Mouse (Mus musculus) midbrain, embryonic 14.5 days (tissue): ENCODE measurements around the gene Tsr1. TPM values are rescaled to one million over a fixed set of nuclear protein-coding genes. Genes with fewer than 3 reads are reported as not detected.

Source experiments
- ATAC-seq: fragments of 200-750 bp; cut with Nextera tagmentation; 2 replicates; pipeline ENCODE4 v1.8.0; 2017; ENCODE audit warnings: moderate number of reproducible peaks, moderate library complexity; ENCODE audit not compliant: low FRiP score, low TSS enrichment
- DNase-seq: peaks from one replicate; pipeline ENCODE4 v3.0.0-alpha.2; 2015
- H3K27ac ChIP-seq: fragments of 300-500 bp; sonication (generic); replicated peaks from 2 replicates; pipeline ENCODE4 v1.5.1; 2014; ENCODE audit warnings: mild to moderate bottlenecking, low read depth, low read length, moderate library complexity
- H3K27me3 ChIP-seq: fragments of 300-500 bp; sonication (generic); 2 replicates; pipeline ENCODE4 v1.6.1; 2014; ENCODE audit warnings: low read length, control low read depth, mixed read lengths; ENCODE audit not compliant: control insufficient read depth, insufficient read depth
- H3K36me3 ChIP-seq: fragments of 300-500 bp; sonication (generic); 2 replicates; pipeline ENCODE4 v1.6.1; 2014; ENCODE audit warnings: low read length, control low read depth; ENCODE audit not compliant: control insufficient read depth, insufficient read depth
- H3K4me1 ChIP-seq: fragments of 300-500 bp; sonication (generic); 2 replicates; pipeline ENCODE4 v1.6.1; 2014; ENCODE audit warnings: mild to moderate bottlenecking, antibody characterized with exemption, low read length, control low read depth; ENCODE audit not compliant: control insufficient read depth, insufficient read depth
- H3K4me2 ChIP-seq: fragments of 300-500 bp; sonication (generic); 2 replicates; pipeline ENCODE4 v1.6.1; 2014; ENCODE audit warnings: mild to moderate bottlenecking, low read length, moderate library complexity
- H3K4me3 ChIP-seq: fragments of 300-500 bp; sonication (generic); replicated peaks from 2 replicates; pipeline ENCODE4 v1.5.1; 2014; ENCODE audit warnings: low read depth, low read length
- H3K9ac ChIP-seq: fragments of 300-500 bp; sonication (generic); replicated peaks from 2 replicates; pipeline ENCODE4 v1.6.1; 2014; ENCODE audit warnings: mild to moderate bottlenecking, low read length, moderate library complexity
- H3K9me3 ChIP-seq: fragments of 300-500 bp; sonication (generic); 2 replicates; pipeline ENCODE4 v1.6.1; 2016; ENCODE audit warnings: low read length, control low read depth, mixed read lengths; ENCODE audit not compliant: control insufficient read depth
- WGBS: fragments of 180-500 bp; shearing (Covaris S2); extraction: QIAGEN DNeasy Blood & Tissue Kit; methylation state at CpG from one replicate; pipeline ENCODE4 v1.1.7; 2014; 5-methylcytosine and 5-hydroxymethylcytosine counted together
- polyA plus RNA-seq: library from polyadenylated mRNA; unstranded; fragments of >200 nt; fragmentation: Nextera tagmentation; extraction: Ambion mirVana; gene quantifications from 2 replicates; pipeline ENCODE4 v1.2.1, GENCODE M21; 2014

The Tsr1 gene
- polyA plus RNA-seq, 1 experiment from 2014 or later: 31.0 TPM

DNA sequence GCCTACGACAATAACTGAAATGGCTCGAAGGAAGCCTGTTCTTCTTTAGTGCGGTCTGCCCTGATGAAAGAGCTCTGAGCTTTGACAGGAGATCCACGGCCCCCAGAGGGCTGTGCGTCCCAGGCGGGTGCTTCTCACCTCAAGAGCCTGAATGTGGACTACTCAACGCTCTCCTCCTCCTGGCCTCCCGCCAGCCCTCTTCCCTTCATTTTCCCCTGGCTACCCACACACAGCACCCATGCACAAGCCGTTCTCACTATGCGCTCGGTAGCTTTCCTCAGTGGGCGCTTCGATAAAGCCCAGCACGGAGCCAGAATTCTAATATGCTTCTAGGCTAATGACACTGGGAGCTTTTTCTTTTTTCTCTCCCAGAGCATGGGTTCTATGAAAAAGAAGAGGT, 15.9 kb upstream of the Tsr1 start:
- ATAC-seq (no peak), DNase-seq (peak; percentile 35)
- H3K4me1 ChIP-seq: peaks cover 9% of the 10 kb centered on the region
- H3K36me3 ChIP-seq: peaks cover 12% of the 10 kb centered on the region
- H3K9me3 ChIP-seq: no peaks in the 10 kb centered on the region
- WGBS: 56% methylated on average over 14 of the region's 14 CpGs
- H3K27me3 ChIP-seq: no peaks in the 10 kb centered on the region
- H3K4me3 ChIP-seq: no peak overlapping the region
- H3K27ac ChIP-seq: peak overlapping the region; percentile 55; the same call in 1 of the 2 replicates
- no peak overlapping the region for H3K9ac ChIP-seq
- H3K4me2 ChIP-seq: no peak overlapping the region

DNA sequence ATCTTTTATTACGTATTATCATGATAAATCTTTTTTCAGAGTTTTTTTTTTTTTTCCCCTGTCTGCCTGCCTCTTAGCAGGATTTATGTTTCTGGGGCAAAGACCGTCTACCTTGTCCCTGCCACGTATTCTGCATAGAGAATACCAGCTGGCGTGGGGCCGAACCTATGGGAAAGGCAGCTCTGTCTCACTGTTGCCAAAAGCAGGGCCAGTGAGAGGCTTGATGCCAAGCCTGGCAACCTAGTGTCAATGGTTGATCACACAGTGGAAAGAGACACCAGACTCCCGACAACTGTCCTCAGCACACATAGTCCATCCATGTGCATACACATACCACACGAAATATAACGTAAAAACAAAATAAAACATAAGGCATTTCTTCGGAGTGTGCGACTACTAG, 14.8 kb upstream of the Tsr1 start:
- peaks cover 12% of the 10 kb centered on the region for H3K36me3 ChIP-seq
- WGBS: 95% methylated on average over 10 of the region's 10 CpGs
- no peak for ATAC-seq

DNA sequence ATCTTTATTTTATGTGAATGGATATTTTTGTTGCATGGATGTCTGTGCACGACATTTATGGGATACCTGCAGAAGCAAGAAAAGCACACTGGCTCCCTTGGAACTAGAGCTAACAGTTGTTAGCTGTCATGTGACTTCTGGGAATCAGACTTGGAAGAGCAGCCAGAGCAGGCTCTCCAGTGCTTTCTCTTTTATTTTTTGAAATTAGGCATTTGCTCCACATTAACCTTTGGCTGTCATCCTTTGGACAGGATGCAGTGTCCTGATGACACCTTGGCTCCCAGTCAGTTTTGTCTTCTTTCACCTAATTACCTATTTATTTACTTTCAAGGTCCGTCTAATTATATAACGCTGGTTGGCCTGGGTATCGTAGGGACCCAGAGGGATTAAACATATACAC, 3.3 kb upstream of the Tsr1 start:
- peaks cover 13% of the 10 kb centered on the region; the same call in 1 of the 2 replicates for H3K4me1 ChIP-seq
- H3K27ac ChIP-seq: no peak overlapping the region
- no peak overlapping the region for H3K9ac ChIP-seq
- ATAC-seq: no peak
- H3K4me3 ChIP-seq: no peak overlapping the region
- H3K36me3 ChIP-seq: peaks cover 3% of the 10 kb centered on the region; the same call in 1 of the 2 replicates
- no peak overlapping the region for H3K4me2 ChIP-seq
- no peaks in the 10 kb centered on the region for H3K9me3 ChIP-seq
- 90% methylated on average over 4 of the region's 4 CpGs for WGBS
- no peaks in the 10 kb centered on the region for H3K27me3 ChIP-seq
- no peak for DNase-seq

More for the DNA sequence above, 14.8 kb upstream of the Tsr1 start:
- DNase-seq: peak; percentile 25
- H3K9me3 ChIP-seq: no peaks in the 10 kb centered on the region
- no peak overlapping the region for H3K4me3 ChIP-seq
- H3K4me1 ChIP-seq: no peaks in the 10 kb centered on the region
- H3K9ac ChIP-seq: no peak overlapping the region
- H3K27me3 ChIP-seq: no peaks in the 10 kb centered on the region
- H3K27ac ChIP-seq: no peak overlapping the region
- no peak overlapping the region for H3K4me2 ChIP-seq

DNA sequence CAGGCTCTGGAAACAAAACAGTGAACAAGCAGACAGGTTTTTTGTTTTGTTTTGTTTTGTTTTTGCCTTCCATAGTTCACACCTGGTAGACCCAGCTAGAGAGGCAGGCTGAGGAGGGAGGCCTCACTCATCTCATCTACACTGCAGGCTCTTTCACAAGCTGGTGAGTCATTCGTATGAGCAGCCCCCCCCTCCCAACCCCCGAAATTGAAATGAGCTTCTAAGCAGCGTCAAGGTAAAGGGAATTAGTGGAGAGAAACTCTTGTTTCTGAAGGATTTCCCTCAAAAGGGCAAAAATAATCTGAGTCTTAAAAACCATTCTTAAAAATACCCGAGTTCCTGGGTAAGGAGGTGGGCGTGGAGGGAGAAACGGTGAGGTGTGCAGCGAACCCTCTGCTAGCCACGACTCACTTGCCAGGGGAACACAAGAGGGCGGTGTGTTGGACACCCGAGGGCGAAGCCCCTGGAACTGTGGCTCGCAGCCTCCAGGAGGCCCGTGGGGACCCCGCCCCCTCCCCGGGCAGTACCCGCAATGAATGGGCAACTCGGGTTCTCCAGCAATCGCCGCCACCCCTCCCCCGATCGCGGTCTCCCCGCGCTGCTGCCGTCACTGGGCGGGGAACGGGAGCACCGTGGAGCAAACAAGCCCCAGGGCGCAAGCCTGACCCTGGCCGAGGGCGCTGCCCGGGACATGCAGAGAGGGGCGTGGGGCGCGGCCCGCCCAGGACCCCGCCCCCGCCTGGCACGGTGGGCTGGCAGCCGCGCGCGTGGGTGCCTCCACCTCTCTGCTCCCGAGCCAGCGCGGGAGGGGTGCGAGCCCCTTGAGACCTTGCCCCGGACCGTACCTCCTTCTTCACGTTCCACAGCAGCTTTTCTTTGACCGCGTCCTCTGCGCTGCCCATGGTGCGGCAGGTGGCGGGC, 1.6 kb upstream of the Tsr1 start:
- Histone ChIP-seq H3K4me2 (peak overlapping the region; percentile 92), H3K9ac (peak overlapping the region; percentile 89), H3K36me3 (peaks cover 19% of the 10 kb centered on the region), H3K27me3 (no peaks in the 10 kb centered on the region), H3K4me1 (peaks cover 13% of the 10 kb centered on the region; the same call in 1 of the 2 replicates), H3K27ac (peak overlapping the region; percentile 93), H3K4me3 (peak overlapping the region; percentile 86), H3K9me3 (no peaks in the 10 kb centered on the region)
- under 1% methylated on average over 54 of the region's 55 CpGs for WGBS
- DNase-seq (peak; percentile 75), ATAC-seq (peak; percentile 63)

DNA sequence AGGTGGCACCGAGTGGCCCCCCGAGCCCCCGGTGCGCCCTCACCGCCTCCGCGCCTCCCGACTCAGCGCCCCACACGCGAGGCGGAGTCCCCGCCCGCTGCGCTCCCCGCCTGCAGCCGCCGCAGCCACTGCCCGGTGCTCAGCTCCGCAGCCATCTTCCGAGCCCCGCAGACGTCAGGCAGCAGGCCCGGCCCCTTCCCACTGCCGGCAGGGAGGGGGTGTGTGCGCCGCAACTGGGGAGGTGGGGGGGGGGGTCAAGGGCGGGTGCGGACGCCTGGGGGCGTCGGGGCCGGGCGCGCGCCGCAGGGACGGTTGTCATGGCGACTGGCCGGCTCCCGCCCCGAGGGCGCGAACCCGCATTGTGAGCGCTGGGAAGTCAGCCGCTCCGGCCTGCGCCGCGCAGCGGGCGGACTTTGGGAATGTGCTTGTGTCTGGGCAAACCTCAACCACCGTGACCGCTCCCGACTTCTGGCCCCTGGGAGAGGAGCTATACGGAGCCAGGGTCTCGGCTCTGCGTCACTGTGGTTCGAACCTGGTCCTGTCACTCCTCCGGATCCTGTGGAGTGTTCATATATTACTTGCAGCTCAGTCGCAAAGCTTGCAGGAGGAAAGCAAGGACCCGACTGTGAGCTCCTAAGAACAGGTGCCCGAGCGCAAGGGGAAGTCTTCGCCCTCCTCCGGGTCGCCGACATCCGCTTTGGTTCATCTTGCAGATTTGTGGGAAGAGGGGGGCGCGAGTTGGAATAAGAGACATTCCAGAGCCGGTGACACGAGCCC, 782 bp upstream of the Tsr1 start, which contains the start of gene Sgsm2:
Gene Sgsm2, minus strand, starts transcription at position 160 of the 777 bp plus-strand sequence.
- DNase-seq: peak; percentile 86
- no peaks in the 10 kb centered on the region for H3K9me3 ChIP-seq
- peak within 1 kb of the TSS; percentile 93 for H3K27ac ChIP-seq
- peak within 1 kb of the TSS; percentile 92 for H3K4me2 ChIP-seq
- WGBS: under 1% methylated on average over 60 of the region's 74 CpGs
- peaks cover 28% of the 10 kb centered on the region for H3K36me3 ChIP-seq
- no peaks in the 10 kb centered on the region for H3K27me3 ChIP-seq
- H3K4me1 ChIP-seq: peaks cover 13% of the 10 kb centered on the region; the same call in 1 of the 2 replicates
- peak within 1 kb of the TSS; percentile 86 for H3K4me3 ChIP-seq
- peak; percentile 83 for ATAC-seq
- peak within 1 kb of the TSS; percentile 89 for H3K9ac ChIP-seq

DNA sequence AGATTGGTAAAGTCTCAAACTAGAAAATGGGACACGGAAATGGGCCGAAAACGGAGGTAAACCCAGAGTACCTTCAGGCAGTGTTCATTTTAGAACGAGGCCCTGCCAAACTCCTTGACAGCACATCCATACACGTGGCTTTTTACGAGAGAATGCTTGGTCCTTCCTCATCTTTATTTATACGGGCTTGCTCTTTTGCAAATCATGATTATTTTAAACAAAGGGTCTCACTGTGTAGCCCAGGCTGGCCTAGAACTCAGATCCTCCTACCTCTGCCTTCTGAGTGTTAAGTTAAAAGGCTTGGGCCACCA, 601 bp downstream of the Tsr1 start:
- peak overlapping the region; percentile 92 for H3K4me2 ChIP-seq
- H3K4me1 ChIP-seq: peaks cover 13% of the 10 kb centered on the region; the same call in 1 of the 2 replicates
- peak overlapping the region; percentile 89 for H3K9ac ChIP-seq
- peak overlapping the region; percentile 93; the same call in 1 of the 2 replicates for H3K27ac ChIP-seq
- ATAC-seq: no peak
- WGBS: 0% methylated on average over 7 of the region's 7 CpGs
- H3K36me3 ChIP-seq: peaks cover 41% of the 10 kb centered on the region
- no peaks in the 10 kb centered on the region for H3K9me3 ChIP-seq
- DNase-seq: no peak
- peak overlapping the region; percentile 86 for H3K4me3 ChIP-seq
- no peaks in the 10 kb centered on the region for H3K27me3 ChIP-seq

DNA sequence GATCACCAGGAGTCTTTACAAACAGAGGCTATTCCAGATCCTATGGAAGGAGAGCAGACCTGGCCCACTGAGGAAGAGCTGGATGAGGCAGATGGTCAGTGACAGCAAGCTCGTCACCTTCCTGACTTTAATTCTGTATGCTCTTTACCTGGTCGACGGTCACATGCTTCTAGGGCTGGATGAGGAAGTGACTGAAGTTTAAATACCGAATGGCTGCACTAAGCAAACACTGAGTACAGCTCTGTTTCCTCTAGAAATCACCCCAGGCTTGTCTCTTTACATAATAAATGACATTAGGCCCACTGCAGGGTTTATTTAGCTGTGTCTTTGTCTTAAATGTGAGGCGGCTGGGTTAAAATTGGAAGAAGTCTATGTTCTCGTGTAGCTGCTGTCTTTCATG, 3.7 kb downstream of the Tsr1 start:
- no peaks in the 10 kb centered on the region for H3K9me3 ChIP-seq
- H3K4me2 ChIP-seq: no peak overlapping the region
- no peak overlapping the region for H3K27ac ChIP-seq
- H3K9ac ChIP-seq: no peak overlapping the region
- H3K4me3 ChIP-seq: no peak overlapping the region
- peaks cover 8% of the 10 kb centered on the region; the same call in 1 of the 2 replicates for H3K4me1 ChIP-seq
- 94% methylated on average over 6 of the region's 6 CpGs for WGBS
- no peak for DNase-seq
- no peak for ATAC-seq
- H3K36me3 ChIP-seq: peaks cover 72% of the 10 kb centered on the region
- no peaks in the 10 kb centered on the region for H3K27me3 ChIP-seq

DNA sequence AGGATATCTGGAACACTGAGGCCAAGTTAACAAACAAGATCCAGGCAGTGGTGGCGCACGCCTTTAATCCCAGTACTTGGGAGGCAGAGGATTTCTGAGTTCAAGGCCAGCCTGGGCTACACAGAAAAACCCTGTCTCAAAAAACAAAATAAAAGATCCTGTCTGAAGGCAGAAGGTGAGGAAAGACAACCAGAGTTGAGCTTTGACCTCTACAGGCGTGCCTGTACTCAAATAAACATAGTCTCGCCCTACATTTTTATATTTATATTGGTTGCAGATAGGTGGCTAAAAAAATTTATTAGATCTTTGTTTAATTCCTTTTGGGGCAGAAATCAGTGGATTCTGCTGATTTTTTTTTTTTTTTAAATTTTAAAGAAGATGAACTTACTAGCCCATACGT, 4.5 kb downstream of the Tsr1 start:
- WGBS: 94% methylated on average over 5 of the region's 5 CpGs

More for the DNA sequence above, 4.5 kb downstream of the Tsr1 start:
- no peak overlapping the region for H3K9ac ChIP-seq
- no peak for DNase-seq
- no peak overlapping the region for H3K4me3 ChIP-seq
- H3K9me3 ChIP-seq: no peaks in the 10 kb centered on the region
- peaks cover 8% of the 10 kb centered on the region; the same call in 1 of the 2 replicates for H3K4me1 ChIP-seq
- no peak for ATAC-seq
- H3K27ac ChIP-seq: no peak overlapping the region
- peaks cover 81% of the 10 kb centered on the region for H3K36me3 ChIP-seq
- no peak overlapping the region for H3K4me2 ChIP-seq
- H3K27me3 ChIP-seq: no peaks in the 10 kb centered on the region
